Mouse (Mus musculus): Measurements from ENCODE around the gene Eif4a1. TPM values are rescaled to one million over a fixed set of nuclear protein-coding genes. Genes with fewer than 3 reads are reported as not detected.
A peak's percentile ranks its signal among the peaks of the same experiment; 100 is the strongest.

Gene Eif4a1
- polyA plus RNA-seq, 1 experiment from 2014 or later, result 561 TPM

GRCm38 (mm10) chr11:69684128-69684745 lies 12.0 kb upstream of the Eif4a1 start:
- no peak overlapping the region for H3K4me2 ChIP-seq (replicated peaks)

GRCm38 (mm10) chr11:69683576-69683975 lies 11.4 kb upstream of the Eif4a1 start:
- peaks cover 12% of the 10 kb centered on the region for H3K36me3 ChIP-seq
- no peaks in the 10 kb centered on the region for H3K27me3 ChIP-seq
- no peaks in the 10 kb centered on the region for H3K9me3 ChIP-seq
- H3K4me3 ChIP-seq, result no peak overlapping the region
- peaks cover 32% of the 10 kb centered on the region for H3K4me1 ChIP-seq
- WGBS, result 74% methylated on average over 7 of the region's 7 CpGs
- no peak for ATAC-seq (ENCODE audit: insufficient number of reproducible peaks, insufficient read depth, low FRiP score, low TSS enrichment)
- 0 out of 2 replicates have a peak overlapping the region, but pooled peaks have one; percentile 27 for H3K9ac ChIP-seq
- peak overlapping the region; percentile 97 for H3K27ac ChIP-seq
- H3K4me2 ChIP-seq (replicated peaks), result no peak overlapping the region

More at GRCm38 (mm10) chr11:69684128-69684745, 12.0 kb upstream of the Eif4a1 start:
- peaks cover 31% of the 10 kb centered on the region for H3K4me1 ChIP-seq
- no peaks in the 10 kb centered on the region for H3K27me3 ChIP-seq
- H3K27ac ChIP-seq, result no peak overlapping the region; the same call in 1 of the 2 replicates
- H3K9ac ChIP-seq, result no peak overlapping the region
- H3K36me3 ChIP-seq, result peaks cover 8% of the 10 kb centered on the region
- no peak for ATAC-seq (ENCODE audit: insufficient number of reproducible peaks, insufficient read depth, low FRiP score, low TSS enrichment)
- WGBS, result 74% methylated on average over 12 of the region's 12 CpGs
- H3K4me3 ChIP-seq, result no peak overlapping the region
- H3K9me3 ChIP-seq, result no peaks in the 10 kb centered on the region

GRCm38 (mm10) chr11:69682840-69683533 lies 10.8 kb upstream of the Eif4a1 start:
- Histone ChIP-seq H3K4me1 (peaks cover 32% of the 10 kb centered on the region), H3K4me2 (replicated peaks) (peak overlapping the region; percentile 93), H3K27me3 (no peaks in the 10 kb centered on the region), H3K36me3 (peaks cover 18% of the 10 kb centered on the region), H3K27ac (peak overlapping the region; percentile 97), H3K9me3 (no peaks in the 10 kb centered on the region), H3K9ac (peak overlapping the region; percentile 27; the same call in 1 of the 2 replicates), H3K4me3 (peak overlapping the region; percentile 12; the same call in 1 of the 2 replicates)
- 9% methylated on average over 12 of the region's 12 CpGs for WGBS
- no peak for ATAC-seq (ENCODE audit: insufficient number of reproducible peaks, insufficient read depth, low FRiP score, low TSS enrichment)

GRCm38 (mm10) chr11:69682209-69682839 lies 10.1 kb upstream of the Eif4a1 start:
- 26% methylated on average over 24 of the region's 24 CpGs for WGBS
- Histone ChIP-seq H3K27ac (peak overlapping the region; percentile 97), H3K4me3 (peak overlapping the region; percentile 84), H3K27me3 (no peaks in the 10 kb centered on the region), H3K9me3 (no peaks in the 10 kb centered on the region), H3K4me1 (peaks cover 32% of the 10 kb centered on the region), H3K36me3 (peaks cover 24% of the 10 kb centered on the region), H3K4me2 (replicated peaks) (peak overlapping the region; percentile 93), H3K9ac (peak overlapping the region; percentile 88)
- no peak for ATAC-seq (ENCODE audit: insufficient number of reproducible peaks, insufficient read depth, low FRiP score, low TSS enrichment)

GRCm38 (mm10) chr11:69681314-69682208 lies 9.3 kb upstream of the Eif4a1 start, which contains the start of gene Senp3:
Gene Senp3 (minus strand): TSS chr11:69682084.
- peak within 1 kb of the TSS; percentile 93 for H3K4me2 ChIP-seq (replicated peaks)
- H3K4me1 ChIP-seq, result peaks cover 24% of the 10 kb centered on the region
- under 1% methylated on average over 75 of the region's 80 CpGs for WGBS
- no peaks in the 10 kb centered on the region for H3K9me3 ChIP-seq
- peak within 1 kb of the TSS; percentile 88 for H3K9ac ChIP-seq
- H3K36me3 ChIP-seq, result peaks cover 32% of the 10 kb centered on the region
- peak; percentile 93 for ATAC-seq (ENCODE audit: insufficient number of reproducible peaks, insufficient read depth, low FRiP score, low TSS enrichment)
- H3K27ac ChIP-seq, result peak within 1 kb of the TSS; percentile 97
- H3K4me3 ChIP-seq, result peak within 1 kb of the TSS; percentile 84
- no peaks in the 10 kb centered on the region for H3K27me3 ChIP-seq

DNA sequence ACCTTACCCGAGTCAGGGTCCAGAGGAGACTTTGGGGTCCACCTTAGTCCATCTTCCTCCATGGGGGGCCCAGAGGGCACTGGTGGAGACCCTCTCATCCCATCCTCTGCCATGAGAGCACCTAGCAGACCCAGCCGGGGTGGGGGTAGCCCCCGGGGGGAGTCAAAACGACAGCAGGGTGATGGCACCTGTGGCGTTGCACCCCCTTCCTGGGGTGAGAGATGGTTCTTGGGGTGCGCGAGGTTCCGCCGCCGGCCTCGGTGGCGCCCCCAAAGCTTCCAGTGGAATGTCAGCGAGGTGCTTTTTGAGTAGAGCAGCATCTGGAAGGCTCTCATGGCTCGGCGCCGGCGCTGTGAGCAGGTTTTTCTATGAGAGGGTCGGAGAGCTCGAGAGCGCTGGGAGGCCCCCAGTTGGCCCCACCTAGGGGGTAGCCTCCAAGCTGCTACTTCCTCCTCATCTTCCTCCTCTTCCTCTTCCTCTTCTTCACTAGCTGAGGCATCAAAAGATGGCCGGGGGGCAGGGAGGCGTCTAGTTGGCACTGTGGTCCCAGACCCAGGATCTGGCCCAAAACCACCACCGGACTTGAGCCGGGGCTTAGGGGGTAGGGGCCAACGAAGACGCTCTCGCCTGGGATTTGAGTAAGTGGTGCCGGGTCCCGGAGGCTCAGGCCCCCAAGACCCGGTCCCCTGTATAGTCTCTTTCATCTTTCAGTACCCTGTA lies 8.1 kb upstream of the Eif4a1 start:
- no peaks in the 10 kb centered on the region for H3K9me3 ChIP-seq
- peak overlapping the region; percentile 93 for H3K4me2 ChIP-seq (replicated peaks)
- WGBS, result 90% methylated on average over 30 of the region's 30 CpGs
- H3K9ac ChIP-seq, result peak overlapping the region; percentile 88
- H3K36me3 ChIP-seq, result peaks cover 44% of the 10 kb centered on the region
- peak overlapping the region; percentile 84 for H3K4me3 ChIP-seq
- H3K27ac ChIP-seq, result no peak overlapping the region
- H3K27me3 ChIP-seq, result no peaks in the 10 kb centered on the region
- H3K4me1 ChIP-seq, result peaks cover 24% of the 10 kb centered on the region
- ATAC-seq (ENCODE audit: insufficient number of reproducible peaks, insufficient read depth, low FRiP score, low TSS enrichment), result no peak

DNA sequence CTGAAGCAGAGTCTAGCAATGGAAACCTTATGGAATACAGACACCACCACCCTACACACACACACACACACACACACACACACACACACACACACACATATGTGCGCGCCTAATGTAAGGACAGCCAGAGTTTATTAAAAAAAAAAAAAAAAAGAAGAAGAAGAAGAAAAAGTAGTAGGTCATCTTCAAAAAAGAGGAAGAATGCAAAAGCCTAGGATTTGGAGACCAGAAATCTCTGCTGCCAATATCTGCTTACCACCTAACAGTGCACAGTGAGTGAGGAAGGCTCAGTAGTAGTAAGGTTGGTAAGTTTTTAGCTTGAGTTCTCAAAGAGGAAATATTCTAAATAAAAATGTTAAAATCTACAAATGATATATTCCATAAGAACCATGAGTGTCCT lies 6.9 kb upstream of the Eif4a1 start:
- 100% methylated on average over 2 of the region's 2 CpGs for WGBS
- H3K27me3 ChIP-seq, result no peaks in the 10 kb centered on the region
- peaks cover 24% of the 10 kb centered on the region for H3K4me1 ChIP-seq
- H3K4me3 ChIP-seq, result no peak overlapping the region
- H3K4me2 ChIP-seq (replicated peaks), result no peak overlapping the region
- H3K27ac ChIP-seq, result no peak overlapping the region
- H3K9ac ChIP-seq, result no peak overlapping the region
- peaks cover 56% of the 10 kb centered on the region for H3K36me3 ChIP-seq
- no peaks in the 10 kb centered on the region for H3K9me3 ChIP-seq
- ATAC-seq (ENCODE audit: insufficient number of reproducible peaks, insufficient read depth, low FRiP score, low TSS enrichment), result no peak

DNA sequence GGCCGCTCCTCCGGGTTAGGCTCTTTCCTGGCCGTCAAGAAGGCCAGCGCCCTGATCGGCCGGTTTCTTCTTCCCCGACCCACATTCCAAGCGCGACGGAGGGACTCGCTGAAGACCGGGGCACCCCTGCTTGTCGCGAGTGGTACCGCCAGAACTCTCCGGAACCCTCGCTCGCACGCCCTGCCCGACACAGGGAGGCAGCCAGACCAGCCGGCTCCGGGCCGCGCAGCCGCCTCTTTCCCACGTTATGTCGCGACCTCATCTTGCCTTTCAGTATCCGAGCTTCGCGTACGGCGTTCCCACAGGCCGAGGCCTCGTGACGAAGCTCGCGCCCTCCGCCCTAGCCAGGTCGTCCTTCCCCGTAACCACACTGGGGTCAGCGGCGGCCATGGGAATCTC lies 498 bp downstream of the Eif4a1 start:
- Histone ChIP-seq H3K4me3 (peak overlapping the region; percentile 100), H3K9ac (peak overlapping the region; percentile 100), H3K27ac (peak overlapping the region; percentile 97), H3K36me3 (peaks cover 75% of the 10 kb centered on the region), H3K4me2 (replicated peaks) (peak overlapping the region; percentile 82), H3K9me3 (no peaks in the 10 kb centered on the region), H3K4me1 (peaks cover 15% of the 10 kb centered on the region), H3K27me3 (no peaks in the 10 kb centered on the region)
- under 1% methylated on average over 43 of the region's 43 CpGs for WGBS
- 0 out of 2 replicates have a peak, but pooled peaks have one; percentile 1 for ATAC-seq (ENCODE audit: insufficient number of reproducible peaks, insufficient read depth, low FRiP score, low TSS enrichment)

GRCm38 (mm10) chr11:69670786-69671725 lies 1.2 kb downstream of the Eif4a1 start:
- H3K27ac ChIP-seq, result peak overlapping the region; percentile 97
- WGBS, result 1% methylated on average over 61 of the region's 61 CpGs
- peak overlapping the region; percentile 100 for H3K4me3 ChIP-seq
- peak overlapping the region; percentile 82 for H3K4me2 ChIP-seq (replicated peaks)
- no peaks in the 10 kb centered on the region for H3K9me3 ChIP-seq
- peak; percentile 49; the same call in 1 of the 2 replicates for ATAC-seq (ENCODE audit: insufficient number of reproducible peaks, insufficient read depth, low FRiP score, low TSS enrichment)
- H3K27me3 ChIP-seq, result no peaks in the 10 kb centered on the region
- peaks cover 75% of the 10 kb centered on the region for H3K36me3 ChIP-seq
- peaks cover 15% of the 10 kb centered on the region for H3K4me1 ChIP-seq
- H3K9ac ChIP-seq, result peak overlapping the region; percentile 100

- peaks cover 21% of the 10 kb centered on the region for H3K4me1 ChIP-seq
- H3K4me3 ChIP-seq, result no peak overlapping the region
- H3K27me3 ChIP-seq, result no peaks in the 10 kb centered on the region
- no peak for ATAC-seq (ENCODE audit: insufficient number of reproducible peaks, insufficient read depth, low FRiP score, low TSS enrichment)
- no peak overlapping the region for H3K27ac ChIP-seq
- no peaks in the 10 kb centered on the region for H3K9me3 ChIP-seq
- peaks cover 70% of the 10 kb centered on the region for H3K36me3 ChIP-seq
- H3K4me2 ChIP-seq (replicated peaks), result no peak overlapping the region
- WGBS, result 87% methylated on average over 3 of the region's 3 CpGs
- no peak overlapping the region for H3K9ac ChIP-seq
These were observed 5.6 kb downstream of the Eif4a1 start for GRCm38 (mm10) chr11:69666665-69667005.
